Mouse (Mus musculus) splenic B cell, adult 2 months (primary cell): ENCODE measurements around the gene Rnaseh2a.

Source experiments
- DNase-seq: peaks from one replicate; pipeline ENCODE4 v3.0.0-alpha.2; 2011; ENCODE audit warnings: low read depth, low spot score
- H3K27me3 ChIP-seq: 2 replicates; pipeline ENCODE4 v1.6.1; 2012; ENCODE audit warnings: mild to moderate bottlenecking, low read length, moderate library complexity, mixed read lengths; ENCODE audit not compliant: control insufficient read depth, poor library complexity, insufficient read depth, severe bottlenecking
- H3K36me3 ChIP-seq: 2 replicates; pipeline ENCODE4 v1.6.1; 2012; ENCODE audit warnings: mild to moderate bottlenecking, low read length, moderate library complexity, mixed read lengths; ENCODE audit not compliant: control insufficient read depth, poor library complexity, insufficient read depth, severe bottlenecking

The Rnaseh2a gene

DNA sequence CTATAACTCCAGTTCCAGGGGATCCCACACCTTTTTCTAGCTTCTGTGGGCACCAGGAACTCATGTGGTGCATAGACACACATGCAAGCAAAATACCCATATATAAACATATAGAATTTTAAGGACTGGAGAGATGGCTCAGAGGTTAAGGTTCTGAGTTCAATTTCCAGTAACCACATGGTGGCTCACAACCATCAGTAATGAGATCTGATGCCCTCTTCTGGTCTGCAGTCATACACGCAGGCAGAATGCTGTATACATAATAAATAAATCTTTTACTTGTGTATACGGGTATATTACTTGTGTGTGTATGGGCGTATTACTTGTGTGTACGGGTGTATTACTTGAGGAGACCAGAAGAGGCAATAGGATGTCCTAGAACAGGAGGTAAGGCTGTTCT, 5.6 kb downstream of the Rnaseh2a start:
- no peak for DNase-seq
- no peaks in the 10 kb centered on the region for H3K27me3 ChIP-seq

GRCm38 (mm10) chr8:84959811-84960210, 9.8 kb downstream of the Rnaseh2a start:
- Histone ChIP-seq H3K27me3 (no peaks in the 10 kb centered on the region), H3K36me3 (no peaks in the 10 kb centered on the region; the same call in 1 of the 2 replicates)
- DNase-seq = no peak

More for the DNA sequence above, 5.6 kb downstream of the Rnaseh2a start:
- H3K36me3 ChIP-seq = no peaks in the 10 kb centered on the region; the same call in 1 of the 2 replicates

GRCm38 (mm10) chr8:84956768-84957167, 12.8 kb downstream of the Rnaseh2a start:
- peak; percentile 88 for DNase-seq
- no peaks in the 10 kb centered on the region for H3K27me3 ChIP-seq
- no peaks in the 10 kb centered on the region for H3K36me3 ChIP-seq

DNA sequence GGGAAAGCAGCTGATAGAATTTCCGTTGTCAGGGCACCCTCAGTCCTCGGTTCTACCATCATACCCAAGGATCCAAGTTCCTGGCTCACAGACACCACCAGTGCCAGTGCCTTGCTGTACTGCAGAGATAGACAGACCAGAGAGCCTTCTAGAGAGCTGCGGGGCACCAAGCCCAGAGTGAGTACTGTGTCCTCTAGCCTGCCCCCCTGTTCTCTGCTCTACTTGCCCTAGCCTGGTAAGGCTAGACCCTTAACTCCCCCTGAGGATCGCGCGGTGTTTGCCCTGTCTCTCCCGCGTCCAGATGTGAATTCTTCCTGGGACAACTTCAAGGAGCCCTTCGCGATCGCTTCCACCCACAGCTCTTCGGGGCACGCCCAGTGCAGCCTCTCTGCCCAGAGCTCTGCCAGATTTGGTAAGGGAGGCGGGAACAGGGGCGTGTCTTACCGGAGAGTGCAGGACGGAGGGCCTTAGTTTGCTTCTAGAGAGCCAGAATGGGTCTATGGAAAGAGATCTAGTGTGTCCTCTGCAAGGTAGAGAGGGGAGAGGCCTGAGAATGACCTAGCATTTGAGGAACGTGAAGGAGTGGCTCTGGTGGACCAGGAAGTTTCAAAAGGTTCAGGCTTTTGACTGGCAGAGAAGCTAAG, 16.8 kb downstream of the Rnaseh2a start:
- Histone ChIP-seq H3K36me3 (no peaks in the 10 kb centered on the region), H3K27me3 (no peaks in the 10 kb centered on the region)
- no peak for DNase-seq

DNA sequence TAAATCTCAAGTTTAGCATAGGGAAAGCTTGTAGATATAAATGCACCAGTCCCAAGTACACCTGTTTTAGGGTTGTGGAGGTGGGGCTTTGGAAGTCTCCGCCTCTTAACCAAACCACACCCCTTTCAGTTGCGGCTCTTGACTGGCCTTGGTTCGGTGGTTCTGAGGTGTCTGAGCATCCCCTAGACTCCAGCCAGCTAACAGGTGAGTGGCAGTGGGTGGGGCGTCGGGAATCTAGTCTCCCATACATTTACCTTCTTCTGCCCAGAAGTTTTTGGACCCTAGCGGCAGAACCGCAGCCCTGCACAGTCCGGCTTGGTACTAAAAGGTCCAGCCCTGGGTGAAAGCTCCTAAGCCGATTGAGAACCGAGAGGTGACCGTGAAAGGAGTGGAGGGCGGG, 19.8 kb downstream of the Rnaseh2a start:
- DNase-seq = no peak
- Histone ChIP-seq H3K36me3 (no peaks in the 10 kb centered on the region), H3K27me3 (no peaks in the 10 kb centered on the region)

- peak; percentile 65 for DNase-seq
- Histone ChIP-seq H3K36me3 (no peaks in the 10 kb centered on the region), H3K27me3 (no peaks in the 10 kb centered on the region)
Observed at GRCm38 (mm10) chr8:84947241-84947545, 22.4 kb downstream of the Rnaseh2a start.

DNA sequence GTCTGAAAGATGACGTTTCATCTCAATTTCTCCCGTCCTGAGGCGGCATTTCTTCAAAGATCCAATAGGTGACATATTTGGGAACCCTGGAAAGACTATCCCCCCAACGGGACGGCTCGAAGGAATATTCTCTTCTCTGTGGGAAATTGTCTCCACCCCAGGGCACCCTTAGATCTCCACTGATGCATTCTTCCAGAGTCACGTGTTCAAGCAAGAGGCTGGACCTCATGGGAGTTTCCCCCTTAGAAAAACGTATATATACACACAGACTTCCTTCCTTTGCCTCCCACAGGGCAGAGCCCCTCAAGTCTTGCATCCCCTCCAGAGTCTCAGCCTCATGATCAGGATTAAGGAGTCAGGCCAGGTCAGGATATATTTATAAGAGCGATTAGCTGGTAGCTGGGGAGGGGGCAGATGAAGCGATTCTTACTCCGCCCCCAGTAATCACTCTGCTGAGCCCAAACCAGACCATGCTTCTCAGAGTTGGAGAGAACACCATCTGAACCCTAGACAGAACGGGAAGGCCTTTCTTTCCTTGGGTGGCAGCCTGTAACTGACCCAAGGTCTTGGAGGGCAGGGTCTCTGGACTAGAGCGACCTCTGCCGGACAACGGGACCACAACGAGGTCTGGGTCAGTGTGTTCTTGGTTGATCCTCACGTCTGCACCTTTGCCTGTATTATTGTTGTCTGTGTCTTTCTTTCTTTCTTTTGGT, 22.9 kb downstream of the Rnaseh2a start, which contains the start of gene Rtbdn:
Gene Rtbdn (plus strand): TSS at position 464 of the 713 bp plus-strand sequence.
- no peaks in the 10 kb centered on the region for H3K36me3 ChIP-seq
- no peaks in the 10 kb centered on the region for H3K27me3 ChIP-seq
- DNase-seq = no peak

GRCm38 (mm10) chr8:84945633-84946527, 23.7 kb downstream of the Rnaseh2a start:
- Histone ChIP-seq H3K27me3 (no peaks in the 10 kb centered on the region), H3K36me3 (no peaks in the 10 kb centered on the region)
- no peak for DNase-seq

DNA sequence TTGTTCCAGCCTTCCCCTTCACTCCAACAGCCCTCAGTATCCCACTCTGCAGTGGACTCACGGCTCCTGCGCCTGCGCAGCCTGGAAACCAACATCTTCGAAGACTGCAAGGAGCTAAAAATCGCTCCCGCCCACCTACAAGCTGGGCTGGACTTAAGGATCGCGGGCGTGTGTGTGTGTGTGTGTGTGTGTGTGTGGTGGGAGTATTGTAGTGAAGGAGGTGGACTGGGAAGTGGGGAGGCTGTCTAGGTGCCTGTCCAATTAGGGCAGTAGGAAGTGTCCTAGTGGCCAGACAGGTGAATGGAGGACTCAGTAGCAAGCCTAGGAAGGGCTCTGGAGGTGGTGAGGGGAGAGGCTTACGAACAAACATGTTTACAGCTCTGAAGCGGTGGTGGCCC, 24.3 kb downstream of the Rnaseh2a start:
- Histone ChIP-seq H3K36me3 (no peaks in the 10 kb centered on the region), H3K27me3 (no peaks in the 10 kb centered on the region)
- no peak for DNase-seq

- Histone ChIP-seq H3K36me3 (no peaks in the 10 kb centered on the region), H3K27me3 (no peaks in the 10 kb centered on the region)
- DNase-seq = peak; percentile 50
Observed at GRCm38 (mm10) chr8:84944478-84945160, 24.9 kb downstream of the Rnaseh2a start.

GRCm38 (mm10) chr8:84943699-84944098, 25.9 kb downstream of the Rnaseh2a start:
- H3K36me3 ChIP-seq = no peaks in the 10 kb centered on the region

GRCm38 (mm10) chr8:84937620-84938485, 31.7 kb downstream of the Rnaseh2a start:
- Histone ChIP-seq H3K36me3 (no peaks in the 10 kb centered on the region), H3K27me3 (peaks cover 1% of the 10 kb centered on the region)
- no peak for DNase-seq

More at GRCm38 (mm10) chr8:84943699-84944098, 25.9 kb downstream of the Rnaseh2a start:
- no peak for DNase-seq
- no peaks in the 10 kb centered on the region for H3K27me3 ChIP-seq

- Histone ChIP-seq H3K27me3 (peaks cover 1% of the 10 kb centered on the region), H3K36me3 (no peaks in the 10 kb centered on the region)
- peak; percentile 81 for DNase-seq
Observed at GRCm38 (mm10) chr8:84936962-84937546, 32.5 kb downstream of the Rnaseh2a start, which contains the start of gene Mast1. Gene Mast1, minus strand, starts transcription at chr8:84937359.
